Mouse (Mus musculus) heart, adult 2 months (tissue): ENCODE data around the gene Pmp22.

Source experiments
- CTCF ChIP-seq: fragments of 200-600 bp; IDR thresholded peaks from 2 replicates; pipeline ENCODE4 v1.8.1; 2022; ENCODE audit warnings: antibody characterized with exemption, mild to moderate bottlenecking, moderate library complexity
- EP300 ChIP-seq: fragments of 200-500 bp; IDR thresholded peaks from 2 replicates; pipeline ENCODE4 v1.6.1; 2011; ENCODE audit warnings: low read depth, low read length, control low read depth; ENCODE audit not compliant: insufficient read depth
- POLR2A ChIP-seq: fragments of 200-500 bp; IDR thresholded peaks from 2 replicates; pipeline ENCODE4 v1.6.1; 2011; ENCODE audit warnings: mild to moderate bottlenecking, low read depth, low read length, control low read depth; ENCODE audit not compliant: insufficient read depth

- no peak for TF ChIP-seq POLR2A
- no peak for TF ChIP-seq CTCF
- no peak for TF ChIP-seq EP300
Measured at GRCm38 (mm10) chr11:63134742-63135482, 6.1 kb downstream of the Pmp22 start.
